Mouse (Mus musculus) inflammation-experienced regulatory T-cells, adult 6 months (primary cell): ENCODE measurements around the gene Gpr3. TPM values are rescaled to one million over a fixed set of nuclear protein-coding genes. Genes with fewer than 3 reads are reported as not detected.

ENCODE experiments used
- ATAC-seq: one replicate; pipeline ENCODE4 v1.8.0; 2017
- polyA plus RNA-seq, 3 experiments: library from polyadenylated mRNA; unstranded; fragments of 100-300 nt; shearing (Covaris generic); gene quantifications; one replicate each; pipeline ENCODE4 v1.2.1; 2017

The Gpr3 gene
- polyA plus RNA-seq, 3 experiments from 2014 or later = not detected

DNA sequence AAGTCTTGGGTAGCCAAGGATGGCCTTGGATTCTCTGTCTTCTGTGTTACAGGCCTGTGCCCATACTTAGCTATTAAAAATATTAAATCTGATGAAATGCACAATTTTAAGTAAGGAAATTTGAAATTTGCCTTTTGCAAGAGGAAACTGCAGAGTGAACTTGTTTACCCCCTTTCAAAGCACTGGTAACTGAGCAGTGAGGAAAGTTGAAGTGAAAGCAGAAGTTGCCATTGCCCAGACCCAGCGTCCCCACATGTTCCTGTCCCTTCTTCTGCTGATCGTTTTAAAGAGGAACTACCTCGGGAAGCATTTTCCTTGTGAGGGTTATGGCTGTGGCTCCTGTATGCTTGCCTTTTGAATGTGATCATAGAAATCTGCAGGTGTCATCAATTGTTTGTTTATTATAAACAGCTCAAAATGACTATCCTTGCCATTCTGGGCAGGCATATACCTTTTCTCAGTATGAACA, 42.2 kb downstream of the Gpr3 start:
- ATAC-seq = no peak

DNA sequence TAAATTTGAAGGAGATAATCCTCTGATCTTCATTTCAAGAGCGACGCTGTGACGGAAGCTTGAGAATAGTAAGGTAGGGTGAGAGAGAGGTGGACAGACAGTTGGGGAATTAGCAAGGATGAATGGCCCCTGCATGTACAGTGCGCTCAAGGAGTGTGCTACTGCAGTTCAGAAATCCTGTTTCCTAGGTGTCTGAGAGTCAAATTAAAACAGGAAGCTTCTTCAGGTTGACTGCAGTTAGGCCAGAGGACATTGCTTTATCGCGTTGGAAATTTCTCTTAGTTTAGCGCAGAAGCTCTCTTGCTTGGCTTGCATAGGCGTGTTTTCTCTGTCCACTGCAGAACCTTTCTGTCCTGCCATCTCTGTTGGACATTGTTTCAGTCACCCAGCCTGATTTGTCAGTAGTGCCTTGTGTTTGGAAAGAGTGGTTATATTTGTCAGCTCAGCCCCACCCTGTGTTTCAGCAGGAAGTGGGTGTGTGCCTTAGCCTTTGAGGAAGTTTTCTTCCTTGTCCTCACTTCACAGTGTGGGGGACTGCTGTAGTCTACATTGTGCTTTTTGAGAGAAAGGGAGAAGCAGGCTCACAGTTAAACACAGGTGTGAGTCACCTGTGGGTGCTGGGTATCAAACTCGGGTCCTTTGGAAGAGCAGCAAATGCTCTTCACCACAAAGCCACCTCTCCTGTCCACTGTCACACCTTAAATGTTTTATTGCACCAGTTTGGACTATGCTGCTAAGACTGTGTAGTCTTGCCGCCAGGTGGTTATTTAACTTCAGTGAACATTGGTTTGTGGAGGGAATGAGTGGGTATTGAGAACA, 42.9 kb downstream of the Gpr3 start:
- ATAC-seq = peak; percentile 75

DNA sequence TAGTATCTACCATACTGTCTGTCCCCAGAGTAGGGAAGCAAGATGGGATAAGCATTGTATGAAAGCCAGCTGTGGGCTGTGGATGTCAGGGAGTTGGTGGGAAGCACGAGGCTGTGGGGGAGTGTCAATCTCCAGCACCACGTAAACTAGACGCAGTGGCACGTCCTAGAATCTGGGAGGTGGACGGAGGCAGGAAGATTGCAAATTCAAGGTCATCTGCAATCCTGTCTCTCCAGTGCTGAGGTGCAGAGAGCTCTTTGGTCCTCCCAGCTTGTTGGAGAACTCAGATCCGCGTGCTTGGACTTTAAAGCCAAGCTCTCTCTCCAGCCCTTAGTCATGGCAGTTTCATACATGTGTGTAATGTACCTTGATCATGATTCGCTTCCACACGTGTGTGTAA, 45.6 kb downstream of the Gpr3 start:
- no peak for ATAC-seq

DNA sequence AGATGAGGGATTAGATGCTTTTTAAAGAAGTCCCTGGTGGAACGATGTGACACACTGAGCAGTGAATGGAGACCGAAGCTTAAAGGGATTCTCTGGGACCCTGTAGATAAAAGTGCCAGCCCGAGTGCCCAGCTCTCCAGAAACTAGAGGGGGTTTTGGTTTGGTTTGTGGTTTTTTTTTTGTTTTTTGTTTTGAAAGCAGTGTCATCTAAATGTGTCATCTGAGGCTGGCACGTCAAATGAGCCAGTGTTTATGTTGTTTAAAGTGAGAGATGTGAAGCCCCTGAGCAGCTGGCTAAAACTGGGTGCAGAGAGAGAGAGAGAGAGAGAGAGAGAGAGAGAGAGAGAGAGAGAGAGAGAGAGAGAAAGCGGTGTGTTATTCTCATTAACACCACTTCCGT, 50.1 kb downstream of the Gpr3 start:
- no peak for ATAC-seq

DNA sequence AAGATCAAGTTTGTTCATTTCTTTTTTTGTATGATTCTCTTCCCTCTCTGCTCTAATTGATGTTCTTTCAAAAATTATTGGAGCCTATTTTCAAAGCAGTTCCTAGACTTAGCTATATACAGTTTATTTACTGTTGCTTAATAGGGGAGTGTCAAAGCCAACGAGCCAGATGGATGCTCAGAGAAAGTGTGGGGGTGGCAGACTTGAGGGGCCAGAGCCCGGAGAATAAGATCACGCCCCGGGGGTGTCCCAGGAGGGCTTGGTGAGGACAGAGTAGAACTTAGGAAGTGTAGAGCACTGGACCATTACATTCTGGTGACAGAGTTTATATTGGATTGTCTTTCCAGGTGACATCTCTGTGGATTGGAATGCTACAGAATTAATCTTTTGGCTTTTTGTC, 51.5 kb downstream of the Gpr3 start:
- no peak for ATAC-seq

DNA sequence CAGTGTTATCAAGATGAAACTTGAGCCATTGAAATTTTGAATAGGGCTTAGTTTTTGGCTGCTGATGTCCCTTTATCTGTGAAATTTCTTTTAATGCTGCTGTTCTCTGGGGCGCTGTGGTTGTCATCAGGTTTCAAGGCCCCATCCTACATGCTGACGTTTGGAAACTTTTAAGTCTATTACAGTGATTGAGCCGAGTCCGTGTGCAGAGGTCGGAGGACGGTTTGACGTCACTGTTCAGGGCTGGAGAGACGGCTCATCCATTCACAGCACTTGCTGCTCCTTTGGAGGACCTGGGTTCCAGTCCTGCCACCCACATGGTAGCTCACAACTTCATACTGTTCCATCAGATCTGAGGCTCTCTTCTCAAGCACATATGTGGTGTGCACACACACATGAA, 52.1 kb downstream of the Gpr3 start:
- no peak for ATAC-seq

DNA sequence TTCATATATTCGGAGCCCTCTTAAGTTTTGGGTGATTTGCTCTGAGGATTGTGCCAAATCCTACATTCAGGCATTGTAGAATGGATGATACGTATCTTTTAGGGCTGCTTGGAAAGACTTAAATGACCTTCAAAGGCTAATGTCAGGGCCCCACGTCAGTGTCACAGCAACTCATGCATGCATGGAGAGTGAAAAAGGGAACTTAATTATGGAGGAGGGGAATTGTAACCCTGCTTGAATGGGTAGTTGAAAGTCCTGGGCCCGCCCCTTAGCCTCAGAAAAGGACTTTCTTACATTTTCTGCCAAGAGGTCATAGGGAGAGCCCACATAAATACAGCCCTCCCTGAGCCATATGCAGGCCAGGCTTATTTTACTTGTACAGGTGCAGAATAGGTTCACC, 52.7 kb downstream of the Gpr3 start:
- no peak for ATAC-seq

Other genes with a start within 250 kb of the Gpr3 start
- gene Fgr, start 238.4 kb downstream of the Gpr3 start, polyA plus RNA-seq = 1 to 10 TPM; 1.9 to 6.6 (median 3.3) TPM
- gene Ahdc1, start 201.3 kb downstream of the Gpr3 start, polyA plus RNA-seq = 1 to 10 TPM; 1.6 to 2.4 (median 2.4) TPM
- 100 to 1,000 TPM in 1 of 3 experiments, 10 to 100 TPM in 2; 70.4 to 110 (median 79.7) TPM for gene Wasf2, start 82.0 kb downstream of the Gpr3 start, polyA plus RNA-seq
- gene Cd164l2, start 405 bp downstream of the Gpr3 start, polyA plus RNA-seq = not detected
- gene Map3k6, start 28.3 kb upstream of the Gpr3 start, polyA plus RNA-seq = under 1 TPM in 1 of 3 experiments, not detected in 2; 0.57 TPM
- 10 to 100 TPM; 18.3 to 62.3 (median 43.8) TPM for gene Sytl1, start 50.6 kb upstream of the Gpr3 start, polyA plus RNA-seq
- gene Tmem222, start 65.3 kb upstream of the Gpr3 start, polyA plus RNA-seq = 10 to 100 TPM; 69.3 to 98.0 (median 86.0) TPM
- gene Wdtc1, start 140.9 kb upstream of the Gpr3 start, polyA plus RNA-seq = 10 to 100 TPM in 1 of 3 experiments, 1 to 10 TPM in 2; 5.0 to 10.2 (median 8.8) TPM
- 10 to 100 TPM; 13.1 to 14.8 (median 13.3) TPM for gene Slc9a1, start 157.2 kb upstream of the Gpr3 start, polyA plus RNA-seq